Mouse (Mus musculus): ENCODE measurements around the gene Hoxc8. TPM values are rescaled to one million over a fixed set of nuclear protein-coding genes. Genes with fewer than 3 reads are reported as not detected.
A peak's percentile ranks its signal among the peaks of the same experiment; 100 is the strongest.

The Hoxc8 gene
- polyA plus RNA-seq, 1 experiment from 2014 or later: 1.7 TPM

GRCm38 (mm10) chr15:102980352-102980751 is 10.1 kb upstream of the Hoxc8 start:
- Histone ChIP-seq H3K4me3 (no peak overlapping the region), H3K27ac (no peak overlapping the region)

DNA sequence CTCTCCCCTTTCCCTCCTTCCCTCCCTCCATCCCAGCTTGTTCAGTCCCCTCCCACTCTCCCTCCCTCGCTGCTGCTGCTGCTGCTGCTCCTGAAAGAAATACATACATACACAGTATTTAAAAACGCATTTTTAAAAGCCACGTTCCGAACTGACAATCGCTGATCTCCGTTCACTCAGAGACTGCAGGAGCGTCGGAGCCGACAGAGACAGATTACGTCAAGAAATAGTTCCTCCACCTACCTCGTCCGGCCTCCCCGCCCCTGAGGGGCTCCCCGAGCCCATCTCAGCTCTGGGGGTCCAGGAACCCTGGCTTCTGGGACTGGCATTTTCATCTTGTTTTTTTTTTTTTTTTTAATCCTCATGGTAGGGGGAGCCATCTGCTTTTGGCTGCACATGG is 9.5 kb upstream of the Hoxc8 start:
- no peak for DNase-seq (ENCODE audit: low spot score)
- 0% methylated on average over 14 of the region's 14 CpGs for WGBS
- Histone ChIP-seq H3K36me3 (no peaks in the 10 kb centered on the region), H3K27me3 (ENCODE audit: insufficient read depth, poor library complexity, severe bottlenecking) (peaks cover 100% of the 10 kb centered on the region), H3K4me3 (peak overlapping the region; percentile 51; the same call in 1 of the 2 replicates), H3K9me3 (no peaks in the 10 kb centered on the region), H3K4me1 (peaks cover 16% of the 10 kb centered on the region), H3K27ac (no peak overlapping the region)

More at GRCm38 (mm10) chr15:102980352-102980751, 10.1 kb upstream of the Hoxc8 start:
- DNase-seq (ENCODE audit: low spot score): no peak
- no peaks in the 10 kb centered on the region for H3K36me3 ChIP-seq
- peaks cover 100% of the 10 kb centered on the region for H3K27me3 ChIP-seq (ENCODE audit: insufficient read depth, poor library complexity, severe bottlenecking)
- H3K9me3 ChIP-seq: no peaks in the 10 kb centered on the region
- H3K4me1 ChIP-seq: peaks cover 16% of the 10 kb centered on the region
- WGBS: 3% methylated on average over 11 of the region's 11 CpGs

GRCm38 (mm10) chr15:102981379-102982288 is 8.8 kb upstream of the Hoxc8 start:
- no peaks in the 10 kb centered on the region for H3K36me3 ChIP-seq
- peaks cover 16% of the 10 kb centered on the region for H3K4me1 ChIP-seq
- peak overlapping the region; percentile 51 for H3K4me3 ChIP-seq
- no peak for DNase-seq (ENCODE audit: low spot score)
- H3K9me3 ChIP-seq: no peaks in the 10 kb centered on the region
- H3K27me3 ChIP-seq (ENCODE audit: insufficient read depth, poor library complexity, severe bottlenecking): peaks cover 100% of the 10 kb centered on the region
- under 1% methylated on average over 88 of the region's 88 CpGs for WGBS
- H3K27ac ChIP-seq: no peak overlapping the region

- Histone ChIP-seq H3K36me3 (no peaks in the 10 kb centered on the region), H3K4me3 (no peak overlapping the region), H3K27ac (no peak overlapping the region), H3K4me1 (peaks cover 7% of the 10 kb centered on the region), H3K9me3 (no peaks in the 10 kb centered on the region), H3K27me3 (ENCODE audit: insufficient read depth, poor library complexity, severe bottlenecking) (peaks cover 100% of the 10 kb centered on the region)
- WGBS: 1% methylated on average over 12 of the region's 12 CpGs
- DNase-seq (ENCODE audit: low spot score): no peak
Observed at GRCm38 (mm10) chr15:102983716-102984115, 6.7 kb upstream of the Hoxc8 start.

DNA sequence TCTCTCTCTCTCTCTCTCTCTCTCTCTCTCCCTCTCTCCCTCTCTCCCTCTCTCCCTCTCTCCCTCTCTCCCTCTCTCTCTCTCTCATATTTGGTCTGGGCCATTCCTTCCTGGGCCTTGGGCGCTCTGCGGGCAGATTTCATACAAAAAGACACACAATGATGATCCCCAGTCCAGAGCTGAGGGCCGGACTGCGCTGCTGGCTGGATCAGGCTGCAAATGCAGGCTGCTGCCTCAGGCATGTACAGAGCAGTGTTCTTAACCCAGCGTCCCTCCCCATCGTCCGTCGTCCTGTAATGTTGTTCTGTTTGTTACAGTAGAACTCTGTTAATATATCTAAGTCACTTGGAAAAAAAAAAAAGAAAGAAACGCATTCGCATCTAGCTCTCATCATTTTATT is 5.9 kb upstream of the Hoxc8 start:
- Histone ChIP-seq H3K4me1 (peaks cover 7% of the 10 kb centered on the region), H3K9me3 (no peaks in the 10 kb centered on the region), H3K36me3 (no peaks in the 10 kb centered on the region), H3K27me3 (ENCODE audit: insufficient read depth, poor library complexity, severe bottlenecking) (peaks cover 100% of the 10 kb centered on the region), H3K27ac (no peak overlapping the region), H3K4me3 (no peak overlapping the region)
- DNase-seq (ENCODE audit: low spot score): no peak
- WGBS: 1% methylated on average over 10 of the region's 10 CpGs

DNA sequence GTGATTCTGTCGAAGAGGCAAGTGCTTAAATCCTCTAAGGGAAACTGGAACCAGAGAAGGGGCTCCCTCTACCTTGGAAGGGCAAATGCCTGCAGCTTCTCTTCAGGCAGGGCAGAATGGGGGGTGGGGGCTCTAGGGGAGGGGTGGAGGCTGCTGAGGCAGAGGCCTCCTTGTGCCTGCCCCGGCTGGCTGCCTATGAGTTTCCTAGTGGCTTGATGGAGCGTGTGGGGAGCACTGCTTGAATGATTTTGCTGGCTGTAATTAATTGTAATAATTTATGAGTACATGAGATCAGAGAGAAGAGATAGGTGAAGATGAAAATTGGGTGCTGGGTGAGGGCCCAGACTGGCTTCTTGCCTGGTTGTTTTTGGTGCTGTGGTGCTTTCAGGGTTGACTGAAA is 5.5 kb upstream of the Hoxc8 start:
- Histone ChIP-seq H3K4me3 (no peak overlapping the region), H3K4me1 (peaks cover 7% of the 10 kb centered on the region)

DNA sequence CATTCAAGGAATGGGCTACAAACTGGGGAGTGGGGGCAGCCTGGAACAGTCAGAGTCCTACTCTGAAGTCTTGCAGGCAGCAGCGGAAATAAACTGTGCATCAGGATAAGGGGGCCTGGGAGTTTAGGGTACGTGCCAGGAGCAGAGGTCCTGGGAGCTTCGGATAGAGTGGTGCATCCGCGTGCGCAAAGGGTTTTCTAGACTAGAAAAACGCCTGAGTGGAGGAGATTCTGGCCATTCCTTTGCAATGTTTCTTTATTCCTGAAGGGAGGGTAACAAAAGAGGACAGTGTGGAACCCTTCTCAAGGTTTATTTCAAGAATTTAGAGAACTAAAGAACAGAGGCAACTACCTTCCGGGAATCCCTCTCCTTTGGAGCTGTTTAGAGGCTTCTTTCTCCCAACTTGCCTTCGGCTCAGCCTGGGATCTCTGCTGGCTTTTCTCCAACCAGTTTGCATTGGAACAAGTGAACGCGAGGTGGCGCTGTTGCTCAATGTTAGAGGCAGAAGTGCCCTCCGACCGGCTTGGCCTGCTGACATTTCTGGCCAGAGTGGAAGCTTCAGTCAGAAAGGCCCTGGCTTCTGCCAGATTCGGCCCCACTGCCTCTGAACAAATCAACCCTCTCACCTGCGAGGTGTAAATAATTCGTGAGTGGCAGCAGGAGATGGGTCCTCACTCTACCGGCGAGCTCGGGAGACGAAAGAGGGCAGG is 3.1 kb upstream of the Hoxc8 start:
- Histone ChIP-seq H3K27ac (no peak overlapping the region), H3K36me3 (no peaks in the 10 kb centered on the region), H3K9me3 (no peaks in the 10 kb centered on the region), H3K4me1 (peaks cover 9% of the 10 kb centered on the region; the same call in 1 of the 2 replicates), H3K4me3 (no peak overlapping the region), H3K27me3 (ENCODE audit: insufficient read depth, poor library complexity, severe bottlenecking) (peaks cover 100% of the 10 kb centered on the region)
- 3% methylated on average over 21 of the region's 21 CpGs for WGBS
- DNase-seq (ENCODE audit: low spot score): peak; percentile 94

More for the DNA sequence above, 5.5 kb upstream of the Hoxc8 start:
- Histone ChIP-seq H3K36me3 (no peaks in the 10 kb centered on the region), H3K27ac (no peak overlapping the region), H3K27me3 (ENCODE audit: insufficient read depth, poor library complexity, severe bottlenecking) (peaks cover 100% of the 10 kb centered on the region), H3K9me3 (no peaks in the 10 kb centered on the region)
- no peak for DNase-seq (ENCODE audit: low spot score)
- WGBS: 1% methylated on average over 3 of the region's 3 CpGs

GRCm38 (mm10) chr15:102988078-102988477 is 2.3 kb upstream of the Hoxc8 start:
- H3K4me1 ChIP-seq: peaks cover 9% of the 10 kb centered on the region; the same call in 1 of the 2 replicates
- H3K9me3 ChIP-seq: no peaks in the 10 kb centered on the region
- no peak overlapping the region for H3K27ac ChIP-seq
- DNase-seq (ENCODE audit: low spot score): no peak
- WGBS: 17% methylated on average over 5 of the region's 5 CpGs
- peaks cover 100% of the 10 kb centered on the region for H3K27me3 ChIP-seq (ENCODE audit: insufficient read depth, poor library complexity, severe bottlenecking)
- H3K4me3 ChIP-seq: no peak overlapping the region
- H3K36me3 ChIP-seq: no peaks in the 10 kb centered on the region

- no peak for DNase-seq (ENCODE audit: low spot score)
- 2% methylated on average over 7 of the region's 7 CpGs for WGBS
- Histone ChIP-seq H3K4me1 (peaks cover 9% of the 10 kb centered on the region; the same call in 1 of the 2 replicates), H3K27ac (no peak overlapping the region), H3K9me3 (no peaks in the 10 kb centered on the region), H3K36me3 (no peaks in the 10 kb centered on the region), H3K27me3 (ENCODE audit: insufficient read depth, poor library complexity, severe bottlenecking) (peaks cover 99% of the 10 kb centered on the region), H3K4me3 (no peak overlapping the region)
Observed at GRCm38 (mm10) chr15:102991782-102992181, 1.4 kb downstream of the Hoxc8 start.

GRCm38 (mm10) chr15:102992206-102992605 is 1.8 kb downstream of the Hoxc8 start:
- no peak for DNase-seq (ENCODE audit: low spot score)
- H3K27ac ChIP-seq: no peak overlapping the region
- H3K4me1 ChIP-seq: peaks cover 9% of the 10 kb centered on the region; the same call in 1 of the 2 replicates
- no peaks in the 10 kb centered on the region for H3K9me3 ChIP-seq
- H3K4me3 ChIP-seq: no peak overlapping the region
- WGBS: under 1% methylated on average over 11 of the region's 11 CpGs
- peaks cover 99% of the 10 kb centered on the region for H3K27me3 ChIP-seq (ENCODE audit: insufficient read depth, poor library complexity, severe bottlenecking)
- no peaks in the 10 kb centered on the region for H3K36me3 ChIP-seq

DNA sequence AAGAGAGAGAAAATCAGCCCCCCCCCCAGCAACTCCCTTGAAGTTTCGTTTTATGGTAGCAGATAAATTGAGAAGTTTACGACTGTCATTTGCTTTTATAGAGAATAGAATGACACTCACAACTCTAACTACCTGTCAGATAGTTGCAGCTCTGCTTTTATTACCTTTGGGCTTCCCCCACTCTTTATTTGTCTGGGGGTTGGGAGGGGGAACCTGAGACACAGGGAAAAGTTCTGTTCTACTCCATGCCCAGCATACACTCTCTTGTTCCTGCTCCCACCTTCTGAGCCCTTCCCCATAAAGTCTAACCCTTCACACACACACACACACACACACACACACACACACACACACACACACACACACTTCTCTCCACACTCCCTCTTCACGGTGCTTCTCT is 2.5 kb downstream of the Hoxc8 start:
- Histone ChIP-seq H3K4me3 (no peak overlapping the region), H3K4me1 (peaks cover 9% of the 10 kb centered on the region; the same call in 1 of the 2 replicates), H3K9me3 (no peaks in the 10 kb centered on the region), H3K27me3 (ENCODE audit: insufficient read depth, poor library complexity, severe bottlenecking) (peaks cover 99% of the 10 kb centered on the region), H3K36me3 (no peaks in the 10 kb centered on the region), H3K27ac (no peak overlapping the region)
- DNase-seq (ENCODE audit: low spot score): no peak
- WGBS: 4% methylated on average over 3 of the region's 3 CpGs

DNA sequence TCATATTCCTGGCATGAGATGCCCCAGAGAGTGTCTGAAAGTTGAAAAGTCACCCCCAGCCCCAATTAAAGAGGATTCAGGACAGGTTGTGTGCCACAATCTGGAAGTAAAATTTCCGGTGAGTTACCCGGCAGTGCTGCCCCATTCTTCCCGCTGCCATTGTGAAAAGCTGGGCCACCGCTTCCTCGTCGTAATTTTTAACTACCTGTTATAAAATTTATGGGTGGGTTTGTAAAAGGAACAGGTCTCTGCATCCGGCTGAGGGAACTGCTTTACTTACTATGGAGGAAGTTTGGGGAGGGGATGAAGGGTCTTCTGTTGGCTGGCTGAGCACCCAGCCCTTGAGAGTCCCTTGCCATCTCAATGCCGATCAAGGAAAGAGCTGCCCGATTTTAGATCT is 6.1 kb downstream of the Hoxc8 start:
- peaks cover 32% of the 10 kb centered on the region for H3K4me1 ChIP-seq
- no peak overlapping the region for H3K4me3 ChIP-seq
- no peak overlapping the region for H3K27ac ChIP-seq
- no peaks in the 10 kb centered on the region for H3K36me3 ChIP-seq
- H3K9me3 ChIP-seq: no peaks in the 10 kb centered on the region
- H3K27me3 ChIP-seq (ENCODE audit: insufficient read depth, poor library complexity, severe bottlenecking): peaks cover 99% of the 10 kb centered on the region
- no peak for DNase-seq (ENCODE audit: low spot score)
- WGBS: 1% methylated on average over 9 of the region's 9 CpGs

DNA sequence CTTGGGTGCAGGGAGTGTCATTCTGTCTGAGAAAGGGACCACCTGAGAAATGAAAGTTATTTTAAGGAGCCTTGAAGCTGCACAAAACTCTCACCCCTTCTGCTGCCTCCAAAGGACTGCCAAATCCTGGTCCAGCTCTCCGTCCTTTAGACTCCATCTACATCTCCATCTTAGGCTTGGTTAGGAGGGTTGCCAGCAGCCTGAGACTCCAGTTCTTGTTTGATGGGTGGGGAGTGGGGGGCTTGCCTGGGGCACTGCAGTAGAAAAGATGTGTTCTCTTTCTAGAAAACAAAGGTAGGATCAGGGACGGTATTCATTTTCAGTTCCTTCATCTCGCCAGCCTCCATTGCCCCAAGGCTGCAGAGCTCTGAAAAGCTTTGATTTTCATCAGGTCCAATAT is 7.0 kb downstream of the Hoxc8 start:
- Histone ChIP-seq H3K4me1 (peaks cover 32% of the 10 kb centered on the region), H3K27ac (no peak overlapping the region), H3K36me3 (no peaks in the 10 kb centered on the region), H3K9me3 (no peaks in the 10 kb centered on the region), H3K27me3 (ENCODE audit: insufficient read depth, poor library complexity, severe bottlenecking) (peaks cover 99% of the 10 kb centered on the region), H3K4me3 (no peak overlapping the region)
- WGBS: 0% methylated on average over 3 of the region's 3 CpGs
- DNase-seq (ENCODE audit: low spot score): no peak
